Mouse (Mus musculus) hindbrain, postnatal 0 days (tissue): ENCODE results near the gene Tmem199. TPM values are rescaled to one million over a fixed set of nuclear protein-coding genes. Genes with fewer than 3 reads are reported as not detected.

ENCODE experiments used
- ATAC-seq: fragments of 200-750 bp; cut with Nextera tagmentation; 2 replicates; pipeline ENCODE4 v1.8.0; 2017; ENCODE audit warnings: mild to moderate bottlenecking, moderate TSS enrichment, moderate library complexity
- DNase-seq: peaks from one replicate; pipeline ENCODE4 v3.0.0-alpha.2; 2015; ENCODE audit warnings: low spot score
- H3K27ac ChIP-seq: fragments of 300-500 bp; sonication (generic); 2 replicates; pipeline ENCODE4 v1.5.1; 2014; ENCODE audit warnings: mild to moderate bottlenecking
- H3K27me3 ChIP-seq: fragments of 300-500 bp; sonication (generic); 2 replicates; pipeline ENCODE4 v1.6.1; 2014; ENCODE audit warnings: low read length, mixed read lengths; ENCODE audit not compliant: insufficient read depth
- H3K36me3 ChIP-seq: fragments of 300-500 bp; sonication (generic); 2 replicates; pipeline ENCODE4 v1.6.1; 2014; ENCODE audit warnings: low read length, mixed read lengths; ENCODE audit not compliant: insufficient read depth
- H3K4me1 ChIP-seq: fragments of 300-500 bp; sonication (generic); 2 replicates; pipeline ENCODE4 v1.6.1; 2014; ENCODE audit warnings: antibody characterized with exemption, low read length, mixed read lengths; ENCODE audit not compliant: insufficient read depth
- H3K4me2 ChIP-seq: fragments of 300-500 bp; sonication (generic); 2 replicates; pipeline ENCODE4 v1.6.1; 2014; ENCODE audit warnings: low read depth, mild to moderate bottlenecking, low read length, moderate library complexity, mixed read lengths
- H3K4me3 ChIP-seq: fragments of 300-500 bp; sonication (generic); 2 replicates; pipeline ENCODE4 v1.5.1; 2014; ENCODE audit warnings: low read length
- H3K9ac ChIP-seq: fragments of 300-500 bp; sonication (generic); replicated peaks from 2 replicates; pipeline ENCODE4 v1.6.1; 2014; ENCODE audit warnings: mild to moderate bottlenecking, low read length, moderate library complexity, mixed read lengths
- H3K9me3 ChIP-seq: fragments of 300-500 bp; sonication (generic); 2 replicates; pipeline ENCODE4 v1.6.1; 2016; ENCODE audit warnings: low read length, mixed read lengths
- CTCF ChIP-seq: IDR thresholded peaks from 2 replicates; pipeline ENCODE4 v1.5.1; 2016; ENCODE audit warnings: antibody characterized with exemption, control low read depth, low read depth
- WGBS: fragments of 180-500 bp; shearing (Covaris S2); extraction: QIAGEN DNeasy Blood & Tissue Kit; methylation state at CpG from one replicate; pipeline ENCODE4 v1.1.7; 2014; 5-methylcytosine and 5-hydroxymethylcytosine counted together
- polyA plus RNA-seq: library from polyadenylated mRNA; unstranded; fragments of >200 nt; fragmentation: Nextera tagmentation; extraction: Ambion mirVana; gene quantifications from 2 replicates; pipeline ENCODE4 v1.2.1, GENCODE M21; 2015
- total RNA-seq: library from RNA; depleted of rRNA; stranded (reverse); fragments of >200 nt; gene quantifications from 2 replicates; pipeline ENCODE4 v1.2.3, GENCODE M21; 2014; rRNA removed

Tmem199 gene
- total and polyA plus RNA-seq, 2 experiments from 2014 or later: 40.3 to 84.8 TPM

DNA sequence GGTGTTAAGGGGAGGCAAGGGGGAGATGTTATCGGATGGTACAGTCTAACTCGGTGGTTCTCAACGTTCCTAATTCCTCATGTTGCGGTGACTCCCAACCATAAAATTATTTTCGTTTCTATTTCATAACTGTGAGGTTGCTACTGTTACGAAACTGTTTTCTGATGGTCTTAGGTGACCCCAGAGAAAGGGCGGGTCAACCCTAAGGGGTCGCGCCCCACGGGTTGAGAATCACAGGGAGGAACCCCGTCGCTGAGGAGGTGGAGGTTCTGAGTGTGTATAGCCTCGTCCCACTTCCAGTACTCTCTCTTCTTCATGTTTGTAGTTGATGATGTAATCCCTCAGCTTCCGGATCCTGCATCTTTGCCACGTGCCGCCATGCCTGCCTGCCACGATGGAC, 53.2 kb downstream of the Tmem199 start:
- Histone ChIP-seq H3K4me3 (no peak overlapping the region), H3K27me3 (no peaks in the 10 kb centered on the region), H3K9me3 (no peaks in the 10 kb centered on the region), H3K4me2 (no peak overlapping the region), H3K4me1 (no peaks in the 10 kb centered on the region), H3K36me3 (no peaks in the 10 kb centered on the region), H3K9ac (no peak overlapping the region), H3K27ac (no peak overlapping the region)
- DNase-seq (no peak), ATAC-seq (no peak)
- WGBS: 85% methylated on average over 17 of the region's 17 CpGs
- no peak for TF ChIP-seq CTCF

Other genes starting within 250 kb of the Tmem199 start
- 0.10 TPM in 1 of 2 replicates, not detected in the other for gene BC030499, start 221.3 kb downstream of the Tmem199 start, total RNA-seq
- 0.15 TPM in 1 of 2 replicates, not detected in the other for gene BC030499, start 221.3 kb downstream of the Tmem199 start, polyA plus RNA-seq
- gene Spag5, start 210.6 kb downstream of the Tmem199 start, total RNA-seq: 26.7 and 31.4 TPM in 2 replicates
- 9.1 and 9.9 TPM in 2 replicates for gene Spag5, start 210.6 kb downstream of the Tmem199 start, polyA plus RNA-seq
- gene Aldoc, start 189.2 kb downstream of the Tmem199 start, total RNA-seq: 798 and 822 TPM in 2 replicates
- gene Aldoc, start 189.2 kb downstream of the Tmem199 start, polyA plus RNA-seq: 693 and 762 TPM in 2 replicates
- gene Pigs, start 183.8 kb downstream of the Tmem199 start, total RNA-seq: 88.3 and 89.0 TPM in 2 replicates
- gene Pigs, start 183.8 kb downstream of the Tmem199 start, polyA plus RNA-seq: 105 TPM in 2 replicates
- gene Unc119, start 168.7 kb downstream of the Tmem199 start, total RNA-seq: 125 and 154 TPM in 2 replicates
- 76.2 and 82.0 TPM in 2 replicates for gene Unc119, start 168.7 kb downstream of the Tmem199 start, polyA plus RNA-seq
- not detected in 2 replicates for gene Foxn1, start 125.6 kb downstream of the Tmem199 start, total RNA-seq
- gene Foxn1, start 125.6 kb downstream of the Tmem199 start, polyA plus RNA-seq: not detected in 2 replicates
- 0.10 TPM in 1 of 2 replicates, not detected in the other for gene Slc13a2, start 90.0 kb downstream of the Tmem199 start, total RNA-seq
- gene Slc13a2, start 90.0 kb downstream of the Tmem199 start, polyA plus RNA-seq: not detected in 2 replicates
- 18.7 and 20.6 TPM in 2 replicates for gene Slc46a1, start 46.5 kb downstream of the Tmem199 start, total RNA-seq
- gene Slc46a1, start 46.5 kb downstream of the Tmem199 start, polyA plus RNA-seq: 19.5 and 21.7 TPM in 2 replicates
- 85.9 and 87.8 TPM in 2 replicates for gene Sarm1, start 14.4 kb downstream of the Tmem199 start, total RNA-seq
- 30.8 and 32.7 TPM in 2 replicates for gene Sarm1, start 14.4 kb downstream of the Tmem199 start, polyA plus RNA-seq
- gene Vtn, start 13.1 kb downstream of the Tmem199 start, total RNA-seq: 109 and 152 TPM in 2 replicates
- 118 and 133 TPM in 2 replicates for gene Vtn, start 13.1 kb downstream of the Tmem199 start, polyA plus RNA-seq
- gene Sebox, start 8.7 kb downstream of the Tmem199 start, total RNA-seq: 0.58 and 0.78 TPM in 2 replicates
- 0.15 and 0.26 TPM in 2 replicates for gene Sebox, start 8.7 kb downstream of the Tmem199 start, polyA plus RNA-seq
- 134 and 143 TPM in 2 replicates for gene Poldip2, start within 50 bp of the Tmem199 start, total RNA-seq
- gene Poldip2, start within 50 bp of the Tmem199 start, polyA plus RNA-seq: 165 and 170 TPM in 2 replicates
- gene Tnfaip1, start 24.2 kb upstream of the Tmem199 start, total RNA-seq: 36.6 and 46.2 TPM in 2 replicates
- gene Tnfaip1, start 24.2 kb upstream of the Tmem199 start, polyA plus RNA-seq: 56.1 and 56.2 TPM in 2 replicates
- gene Ift20, start 24.2 kb upstream of the Tmem199 start, total RNA-seq: 96.2 and 109 TPM in 2 replicates
- gene Ift20, start 24.2 kb upstream of the Tmem199 start, polyA plus RNA-seq: 123 and 136 TPM in 2 replicates
- 39.0 and 44.5 TPM in 2 replicates for gene Tmem97, start 38.6 kb upstream of the Tmem199 start, total RNA-seq
- 42.8 and 43.5 TPM in 2 replicates for gene Tmem97, start 38.6 kb upstream of the Tmem199 start, polyA plus RNA-seq
- gene Nlk, start 185.2 kb upstream of the Tmem199 start, total RNA-seq: 30.4 and 36.7 TPM in 2 replicates
- gene Nlk, start 185.2 kb upstream of the Tmem199 start, polyA plus RNA-seq: 20.0 and 20.6 TPM in 2 replicates
- gene Ccnq, start 239.6 kb upstream of the Tmem199 start, total RNA-seq: 35.9 and 39.0 TPM in 2 replicates
- 35.4 and 37.5 TPM in 2 replicates for gene Ccnq, start 239.6 kb upstream of the Tmem199 start, polyA plus RNA-seq